Mouse (Mus musculus): ENCODE measurements around the gene Abat. TPM values are rescaled to one million over a fixed set of nuclear protein-coding genes. Genes with fewer than 3 reads are reported as not detected.

The Abat gene
- 0.04 TPM for polyA plus RNA-seq (2012; fragmentation: generic; extraction: Trizol)

GRCm38 (mm10) chr16:8513236-8513906, at the start of gene Abat:
Gene Abat (plus strand): TSS chr16:8513429.
- H3K27me3 ChIP-seq (ENCODE audit: control insufficient read depth, insufficient read depth, insufficient read length): peaks cover 25% of the 10 kb centered on the region
- H3K4me2 ChIP-seq (ENCODE audit: low read depth): peak within 1 kb of the TSS; percentile 42
- no peak for TF ChIP-seq MYOG (IDR thresholded peaks at IDR 0.05; ENCODE audit: control insufficient read depth in 1 of 3, insufficient read depth in 1 of 3, insufficient read length in 2 of 3, low read depth in 2 of 3)
- TF ChIP-seq MAX (IDR thresholded peaks at IDR 0.05; ENCODE audit: low read depth): no peak
- TF ChIP-seq POLR2AphosphoS2 (IDR thresholded peaks at IDR 0.05; ENCODE audit: insufficient read length, low read depth): no peak
- no peak for TF ChIP-seq REST (IDR thresholded peaks at IDR 0.05; ENCODE audit: insufficient read depth, insufficient read length)
- no peak for TF ChIP-seq SRF (IDR thresholded peaks at IDR 0.05; ENCODE audit: control insufficient read depth, insufficient read length, low read depth)
- TF ChIP-seq TCF3 (IDR thresholded peaks at IDR 0.05; ENCODE audit: insufficient read length, low read depth): no peak
- no peak for TF ChIP-seq MYOD1 (IDR thresholded peaks at IDR 0.05; ENCODE audit: control insufficient read depth in 1 of 3, insufficient read length in 2 of 3, low read depth in 2 of 3)
- TF ChIP-seq CEBPB (IDR thresholded peaks at IDR 0.05; ENCODE audit: insufficient read depth, poor library complexity, severe bottlenecking): no peak
- TF ChIP-seq POLR2A (IDR thresholded peaks at IDR 0.05; ENCODE audit: insufficient read length, low read depth): no peak
- TF ChIP-seq E2F4 (IDR thresholded peaks at IDR 0.05; ENCODE audit: insufficient read depth): no peak
- no peak for TF ChIP-seq TCF12 (IDR thresholded peaks at IDR 0.05; ENCODE audit: insufficient read depth, poor library complexity, severe bottlenecking)
- no peak for TF ChIP-seq USF1 (IDR thresholded peaks at IDR 0.05; ENCODE audit: low read depth)
- no peaks in the 10 kb centered on the region for H3K79me2 ChIP-seq (ENCODE audit: control insufficient read depth, insufficient read depth)
- H3ac ChIP-seq (ENCODE audit: control insufficient read depth, insufficient read length): no peak within 1 kb of the TSS
- H3K4me3 ChIP-seq: no peak within 1 kb of the TSS
- no peaks in the 10 kb centered on the region for H3K36me3 ChIP-seq (ENCODE audit: control insufficient read depth, insufficient read depth)

- Histone ChIP-seq H3ac (ENCODE audit: control insufficient read depth, insufficient read length) (peak overlapping the region; percentile 61), H3K4me2 (ENCODE audit: low read depth) (peak overlapping the region; percentile 82), H3K36me3 (ENCODE audit: control insufficient read depth, insufficient read depth) (no peaks in the 10 kb centered on the region), H3K4me3 (peak overlapping the region; percentile 77), H3K79me2 (ENCODE audit: control insufficient read depth, insufficient read depth) (no peaks in the 10 kb centered on the region), H3K27me3 (ENCODE audit: control insufficient read depth, insufficient read depth, insufficient read length) (no peaks in the 10 kb centered on the region)
- TF ChIP-seq TCF12 (IDR thresholded peaks at IDR 0.05; ENCODE audit: insufficient read depth, poor library complexity, severe bottlenecking): no peak
- no peak for TF ChIP-seq CEBPB (IDR thresholded peaks at IDR 0.05; ENCODE audit: insufficient read depth, poor library complexity, severe bottlenecking)
- TF ChIP-seq SRF (IDR thresholded peaks at IDR 0.05; ENCODE audit: control insufficient read depth, insufficient read length, low read depth): no peak
- TF ChIP-seq MYOG (IDR thresholded peaks at IDR 0.05; ENCODE audit: control insufficient read depth in 1 of 3, insufficient read depth in 1 of 3, insufficient read length in 2 of 3, low read depth in 2 of 3): no peak
Measured at GRCm38 (mm10) chr16:8470132-8470531, 43.1 kb upstream of the Abat start.

- TF ChIP-seq SRF (IDR thresholded peaks at IDR 0.05; ENCODE audit: control insufficient read depth, insufficient read length, low read depth): no peak
- no peak for TF ChIP-seq CEBPB (IDR thresholded peaks at IDR 0.05; ENCODE audit: insufficient read depth, poor library complexity, severe bottlenecking)
- TF ChIP-seq MAX (IDR thresholded peaks at IDR 0.05; ENCODE audit: low read depth): no peak
- TF ChIP-seq MYOG (IDR thresholded peaks at IDR 0.05; ENCODE audit: control insufficient read depth in 1 of 3, insufficient read depth in 1 of 3, insufficient read length in 2 of 3, low read depth in 2 of 3): peak in 2 of 3 experiments; percentile 87 to 91
- TF ChIP-seq TCF3 (IDR thresholded peaks at IDR 0.05; ENCODE audit: insufficient read length, low read depth): peak; percentile 87
- TF ChIP-seq MYOD1 (IDR thresholded peaks at IDR 0.05; ENCODE audit: control insufficient read depth in 1 of 3, insufficient read length in 2 of 3, low read depth in 2 of 3): peak; percentile 53 to 98 (median 98)
- TF ChIP-seq E2F4 (IDR thresholded peaks at IDR 0.05; ENCODE audit: insufficient read depth): no peak
- peak; percentile 50 for TF ChIP-seq POLR2AphosphoS2 (IDR thresholded peaks at IDR 0.05; ENCODE audit: insufficient read length, low read depth)
- peak; percentile 87 for TF ChIP-seq POLR2A (IDR thresholded peaks at IDR 0.05; ENCODE audit: insufficient read length, low read depth)
- peak; percentile 38 for TF ChIP-seq TCF12 (IDR thresholded peaks at IDR 0.05; ENCODE audit: insufficient read depth, poor library complexity, severe bottlenecking)
Measured at GRCm38 (mm10) chr16:8470603-8471481, 42.4 kb upstream of the Abat start, which contains the start of gene Mettl22. Gene Mettl22 (plus strand): TSS chr16:8470788.

GRCm38 (mm10) chr16:8487396-8488005, 25.7 kb upstream of the Abat start:
- Histone ChIP-seq H3K27me3 (ENCODE audit: control insufficient read depth, insufficient read depth, insufficient read length) (no peaks in the 10 kb centered on the region), H3K79me2 (ENCODE audit: control insufficient read depth, insufficient read depth) (no peaks in the 10 kb centered on the region), H3ac (ENCODE audit: control insufficient read depth, insufficient read length) (no peak overlapping the region), H3K4me3 (no peak overlapping the region), H3K4me2 (ENCODE audit: low read depth) (no peak overlapping the region), H3K36me3 (ENCODE audit: control insufficient read depth, insufficient read depth) (peaks cover 5% of the 10 kb centered on the region)
- no peak for TF ChIP-seq MYOG (IDR thresholded peaks at IDR 0.05; ENCODE audit: control insufficient read depth in 1 of 3, insufficient read depth in 1 of 3, insufficient read length in 2 of 3, low read depth in 2 of 3)

More at GRCm38 (mm10) chr16:8470603-8471481, 42.4 kb upstream of the Abat start, which contains the start of gene Mettl22:
- peak within 1 kb of the TSS; percentile 82 for H3K4me2 ChIP-seq (ENCODE audit: low read depth)
- H3K4me3 ChIP-seq: peak within 1 kb of the TSS; percentile 77
- H3ac ChIP-seq (ENCODE audit: control insufficient read depth, insufficient read length): peak within 1 kb of the TSS; percentile 61
- no peaks in the 10 kb centered on the region for H3K27me3 ChIP-seq (ENCODE audit: control insufficient read depth, insufficient read depth, insufficient read length)
- H3K36me3 ChIP-seq (ENCODE audit: control insufficient read depth, insufficient read depth): no peaks in the 10 kb centered on the region
- H3K79me2 ChIP-seq (ENCODE audit: control insufficient read depth, insufficient read depth): no peaks in the 10 kb centered on the region

All from myocyte (in vitro differentiated cells).